Mouse (Mus musculus): Measurements from ENCODE around the gene Nelfe. TPM values are rescaled to one million over a fixed set of nuclear protein-coding genes. Genes with fewer than 3 reads are reported as not detected.
"Not testable (repeated sequence)": the region's sequence is repeated elsewhere in the genome, so short reads cannot be mapped to it uniquely, and the experiment has no call there.

Nelfe gene
- polyA plus RNA-seq, 1 experiment from 2014 or later: 87.8 TPM

DNA sequence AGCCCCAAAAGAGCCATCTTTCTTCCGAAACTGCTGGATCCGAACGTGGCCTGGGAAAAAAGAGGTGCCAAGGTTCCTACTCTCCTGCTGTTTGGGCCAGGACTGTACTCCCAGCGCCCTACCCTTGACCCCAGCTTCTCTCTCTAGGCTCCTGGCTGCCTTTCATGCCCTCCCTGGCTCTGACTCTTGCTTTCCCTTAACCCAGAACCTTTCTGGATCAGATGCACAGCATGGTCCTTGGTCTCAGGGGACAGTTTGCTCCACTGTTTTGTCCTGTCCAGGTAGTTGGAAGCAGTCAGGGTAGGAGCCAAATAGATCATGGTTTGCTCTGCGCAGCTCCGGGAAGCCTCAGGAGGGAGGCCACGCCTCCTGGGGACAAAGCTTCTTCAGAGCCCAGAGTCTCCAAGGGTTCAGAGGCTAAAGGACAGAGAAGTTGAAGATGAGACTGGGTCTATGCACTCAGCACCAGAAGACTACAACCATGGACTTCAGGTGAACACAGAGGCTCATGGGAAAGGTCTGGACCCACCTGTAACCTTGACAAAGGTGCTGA lies 35.3 kb upstream of the Nelfe start:
- no peak overlapping the region for H3K4me3 ChIP-seq (replicated peaks)
- H3K9ac ChIP-seq: no peak overlapping the region
- H3K27ac ChIP-seq: no peak overlapping the region
- no peaks in the 10 kb centered on the region for H3K9me3 ChIP-seq
- WGBS: 78% methylated on average over 7 of the region's 7 CpGs
- H3K27me3 ChIP-seq (replicated peaks): no peaks in the 10 kb centered on the region
- H3K4me2 ChIP-seq: no peak overlapping the region
- no peaks in the 10 kb centered on the region for H3K4me1 ChIP-seq
- no peak for ATAC-seq (ENCODE audit: insufficient read depth, low FRiP score, low read depth)
- H3K36me3 ChIP-seq: no peaks in the 10 kb centered on the region

DNA sequence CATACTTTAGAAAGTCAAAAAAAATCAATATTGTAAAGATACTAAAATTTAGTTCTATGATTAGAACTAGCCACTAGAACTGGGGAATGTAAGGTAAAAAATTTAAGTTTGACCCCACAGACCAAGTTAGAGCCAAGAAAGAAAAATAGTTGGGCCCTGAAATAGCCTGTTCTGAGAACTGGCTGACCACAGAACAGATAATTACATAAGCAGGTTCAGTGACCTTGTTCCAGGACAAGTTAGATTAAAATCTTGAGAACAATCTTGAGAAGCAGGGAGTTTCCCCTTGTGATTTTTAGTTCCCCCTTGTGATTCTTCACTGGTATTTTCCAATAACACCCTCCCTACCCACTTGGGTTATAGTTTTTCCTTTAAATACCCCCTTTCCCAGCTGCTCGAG lies 19.4 kb upstream of the Nelfe start:
- 84% methylated on average over 1 of the region's 1 CpGs for WGBS

DNA sequence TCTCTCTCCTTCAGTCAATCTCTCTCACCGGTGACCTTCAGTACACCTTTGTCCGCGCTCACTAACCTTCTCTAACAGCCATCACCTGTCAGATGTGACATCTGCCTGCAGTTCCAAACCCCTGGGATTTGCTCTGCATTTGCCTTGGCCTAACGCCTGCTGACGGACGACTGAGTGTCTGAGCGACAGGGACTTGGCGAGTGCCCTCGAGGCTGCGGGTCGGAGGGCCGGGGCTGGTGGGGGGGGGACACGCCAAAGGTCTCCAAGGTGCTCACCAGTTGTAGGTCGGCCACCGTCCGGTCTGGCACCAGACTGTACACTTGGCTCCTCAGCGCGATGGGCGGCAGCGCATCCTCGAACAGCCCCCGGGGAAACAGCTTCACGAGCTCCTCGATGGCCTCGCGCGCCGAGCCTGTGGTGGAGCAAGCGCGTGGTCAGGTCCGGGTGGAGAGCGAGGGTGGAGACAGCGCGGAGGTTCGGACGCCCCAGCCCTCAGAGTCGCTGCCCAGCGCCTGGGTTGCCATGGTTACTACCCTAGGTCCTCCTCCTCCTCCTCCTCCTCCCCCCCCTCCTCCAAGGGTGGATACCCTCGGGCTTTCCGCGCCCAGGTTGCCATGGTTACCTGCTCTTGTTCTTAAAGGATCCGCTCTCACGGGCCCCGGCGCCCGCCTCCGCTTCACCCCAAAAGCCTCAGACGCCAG lies 13.9 kb upstream of the Nelfe start:
- H3K27ac ChIP-seq: peak overlapping the region; percentile 78
- H3K4me2 ChIP-seq: peak overlapping the region; percentile 96
- H3K36me3 ChIP-seq: peaks cover 31% of the 10 kb centered on the region
- peak overlapping the region; percentile 77 for H3K4me3 ChIP-seq (replicated peaks)
- 4% methylated on average over 48 of the region's 48 CpGs for WGBS
- no peaks in the 10 kb centered on the region for H3K9me3 ChIP-seq
- H3K9ac ChIP-seq: peak overlapping the region; percentile 57; the same call in 1 of the 2 replicates
- H3K27me3 ChIP-seq (replicated peaks): no peaks in the 10 kb centered on the region
- ATAC-seq (ENCODE audit: insufficient read depth, low FRiP score, low read depth): peak; percentile 73
- H3K4me1 ChIP-seq: peaks cover 21% of the 10 kb centered on the region

More for the DNA sequence above, 19.4 kb upstream of the Nelfe start:
- H3K4me2 ChIP-seq; H3K27me3 ChIP-seq (replicated peaks); H3K27ac ChIP-seq; H3K4me1 ChIP-seq; H3K9ac ChIP-seq; H3K4me3 ChIP-seq (replicated peaks); H3K9me3 ChIP-seq; ATAC-seq (ENCODE audit: insufficient read depth, low FRiP score, low read depth): not testable (repeated sequence)
- peaks cover 19% of the 10 kb centered on the region for H3K36me3 ChIP-seq

DNA sequence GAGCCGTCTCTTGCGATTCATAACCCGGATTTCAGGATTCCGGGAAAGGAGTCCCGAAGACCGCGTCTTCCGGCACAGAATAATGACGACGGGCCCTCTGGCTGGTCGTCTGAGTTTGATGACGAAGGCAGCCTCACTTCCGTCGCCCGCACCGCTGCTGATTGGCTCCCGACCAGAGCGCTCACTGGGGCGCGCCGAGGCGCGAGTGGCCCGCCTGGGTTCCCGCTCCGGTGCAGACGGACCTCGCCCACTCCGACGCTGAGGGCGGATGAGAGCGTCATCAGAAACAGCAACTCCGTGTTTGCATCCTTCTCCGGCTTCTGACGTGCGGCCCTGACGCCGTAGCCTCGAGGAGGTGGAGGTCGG lies 13.4 kb upstream of the Nelfe start, which contains the start of the genes Stk19 and Dxo:
Gene Stk19, minus strand, starts transcription at position 90 of the 366 bp plus-strand sequence.
Gene Dxo, plus strand, starts transcription at position 164 of the 366 bp plus-strand sequence.
- Histone ChIP-seq H3K4me3 (replicated peaks) (peak within 1 kb of the TSS; percentile 77), H3K27ac (peak within 1 kb of the TSS; percentile 78), H3K9me3 (no peaks in the 10 kb centered on the region), H3K36me3 (peaks cover 35% of the 10 kb centered on the region), H3K9ac (peak within 1 kb of the TSS; percentile 57), H3K4me1 (peaks cover 21% of the 10 kb centered on the region), H3K27me3 (replicated peaks) (no peaks in the 10 kb centered on the region), H3K4me2 (peak within 1 kb of the TSS; percentile 96)
- WGBS: under 1% methylated on average over 40 of the region's 40 CpGs
- peak; percentile 90 for ATAC-seq (ENCODE audit: insufficient read depth, low FRiP score, low read depth)

DNA sequence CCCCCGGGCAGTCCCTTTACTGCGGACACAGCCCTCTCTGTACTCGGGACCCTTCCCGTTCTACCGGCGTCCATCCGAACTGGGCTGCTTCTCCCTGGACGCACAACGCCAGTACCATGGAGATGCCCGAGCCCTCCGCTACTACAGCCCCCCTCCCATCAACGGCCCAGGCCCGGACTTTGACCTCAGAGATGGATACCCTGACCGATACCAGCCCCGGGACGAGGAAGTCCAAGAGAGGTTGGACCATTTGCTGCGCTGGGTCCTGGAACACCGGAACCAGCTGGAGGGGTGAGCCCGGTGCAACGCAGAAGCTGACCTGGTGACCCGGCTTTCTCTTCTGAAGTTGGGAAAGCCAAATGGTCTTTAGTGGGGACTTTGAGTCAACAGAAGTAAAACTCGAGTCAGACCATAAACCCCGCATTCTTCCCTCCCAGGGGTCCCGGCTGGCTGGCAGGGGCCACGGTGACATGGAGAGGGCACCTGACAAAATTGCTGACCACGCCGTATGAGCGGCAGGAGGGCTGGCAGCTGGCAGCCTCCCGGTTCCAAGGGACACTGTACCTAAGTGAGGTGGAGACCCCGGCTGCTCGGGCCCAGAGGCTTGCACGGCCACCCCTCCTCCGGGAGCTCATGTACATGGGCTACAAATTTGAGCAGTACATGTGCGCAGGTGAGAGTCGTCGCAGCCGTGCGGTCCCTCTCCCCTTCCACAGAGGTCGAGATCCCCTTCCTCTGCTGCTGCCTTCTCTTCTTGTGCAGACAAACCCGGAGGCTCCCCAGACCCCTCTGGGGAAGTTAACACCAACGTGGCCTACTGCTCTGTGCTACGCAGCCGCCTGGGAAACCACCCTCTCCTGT lies 12.5 kb upstream of the Nelfe start:
- Histone ChIP-seq H3K4me3 (replicated peaks) (peak overlapping the region; percentile 77), H3K4me1 (peaks cover 21% of the 10 kb centered on the region), H3K27me3 (replicated peaks) (no peaks in the 10 kb centered on the region), H3K9ac (peak overlapping the region; percentile 49), H3K36me3 (peaks cover 34% of the 10 kb centered on the region), H3K27ac (peak overlapping the region; percentile 70), H3K9me3 (no peaks in the 10 kb centered on the region), H3K4me2 (peak overlapping the region; percentile 94)
- 33% methylated on average over 43 of the region's 43 CpGs for WGBS
- ATAC-seq (ENCODE audit: insufficient read depth, low FRiP score, low read depth): peak; percentile 6; the same call in 1 of the 2 replicates

DNA sequence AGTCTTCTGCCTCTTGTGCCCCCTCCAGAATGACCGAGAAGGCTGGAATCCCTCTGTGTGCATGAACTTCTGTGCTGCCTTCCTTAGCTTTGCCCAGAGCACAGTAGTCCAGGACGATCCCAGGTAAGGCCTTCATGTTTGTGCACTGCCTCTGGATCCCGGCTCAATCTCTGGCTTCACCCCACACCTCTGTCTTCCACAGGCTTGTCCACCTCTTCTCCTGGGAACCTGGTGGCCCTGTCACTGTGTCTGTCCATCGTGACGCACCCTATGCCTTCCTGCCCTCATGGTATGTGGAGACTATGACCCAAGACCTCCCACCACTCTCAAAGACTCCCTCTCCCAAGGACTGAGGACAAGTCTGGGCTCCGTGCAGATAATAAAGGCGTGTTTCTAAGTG lies 11.4 kb upstream of the Nelfe start:
- H3K4me2 ChIP-seq: no peak overlapping the region
- no peak for ATAC-seq (ENCODE audit: insufficient read depth, low FRiP score, low read depth)
- 86% methylated on average over 7 of the region's 7 CpGs for WGBS
- no peaks in the 10 kb centered on the region for H3K9me3 ChIP-seq
- peaks cover 21% of the 10 kb centered on the region for H3K4me1 ChIP-seq
- no peak overlapping the region for H3K9ac ChIP-seq
- no peak overlapping the region for H3K27ac ChIP-seq
- H3K27me3 ChIP-seq (replicated peaks): no peaks in the 10 kb centered on the region
- peak overlapping the region; percentile 3; the same call in 1 of the 2 replicates for H3K4me3 ChIP-seq (replicated peaks)
- H3K36me3 ChIP-seq: peaks cover 39% of the 10 kb centered on the region

DNA sequence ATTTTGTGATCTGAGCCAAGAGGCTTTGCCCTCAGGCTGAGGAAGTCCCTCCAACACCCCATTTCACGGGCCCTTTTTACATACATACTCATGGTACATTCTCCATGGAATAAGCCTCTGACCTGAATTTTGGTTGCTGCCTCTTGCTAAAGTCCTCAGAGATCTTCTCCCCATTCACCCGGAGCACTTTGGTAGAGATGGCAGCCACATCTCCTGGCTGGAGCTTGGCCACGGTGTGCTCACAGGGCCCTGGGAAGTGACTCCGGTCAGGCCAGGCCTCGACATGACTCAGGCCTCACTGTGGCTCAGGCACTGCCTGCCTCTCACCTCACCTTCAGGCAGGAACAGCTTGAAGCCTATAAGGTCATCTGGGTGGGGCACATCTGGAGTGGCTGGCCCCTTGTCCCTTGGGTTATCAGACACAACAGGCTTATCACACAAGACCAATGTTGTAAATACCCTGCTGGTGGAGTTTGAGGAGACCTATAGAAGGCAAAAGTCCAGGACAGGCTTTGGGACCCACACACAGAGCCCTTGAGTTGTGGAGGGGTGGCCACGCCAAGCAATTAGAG lies 9.4 kb upstream of the Nelfe start:
- Histone ChIP-seq H3K36me3 (peaks cover 48% of the 10 kb centered on the region), H3K4me3 (replicated peaks) (no peak overlapping the region), H3K27me3 (replicated peaks) (no peaks in the 10 kb centered on the region), H3K9me3 (no peaks in the 10 kb centered on the region), H3K27ac (no peak overlapping the region), H3K9ac (no peak overlapping the region), H3K4me2 (no peak overlapping the region), H3K4me1 (peaks cover 17% of the 10 kb centered on the region)
- ATAC-seq (ENCODE audit: insufficient read depth, low FRiP score, low read depth): no peak
- 83% methylated on average over 6 of the region's 6 CpGs for WGBS

DNA sequence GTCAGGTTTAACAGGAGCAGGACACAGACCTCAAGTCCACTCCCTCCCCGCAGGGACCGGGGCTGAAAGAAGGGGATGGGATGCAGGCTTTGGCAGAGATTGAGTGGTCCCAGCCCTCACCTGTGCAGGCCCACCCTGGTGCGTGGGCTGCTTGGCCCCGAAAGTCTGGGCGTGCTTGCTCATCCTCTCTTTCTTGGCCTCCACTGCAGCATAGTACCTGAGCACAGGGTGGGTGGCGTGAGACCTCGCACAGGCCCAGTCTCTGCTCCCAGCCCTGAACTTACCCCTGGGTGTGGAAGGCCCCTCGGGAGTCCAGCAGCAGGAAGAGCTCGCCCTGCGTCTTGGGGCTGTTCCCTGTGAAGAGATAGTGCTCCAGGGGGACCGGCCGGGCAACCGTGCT lies 5.3 kb upstream of the Nelfe start:
- ATAC-seq (ENCODE audit: insufficient read depth, low FRiP score, low read depth): no peak
- Histone ChIP-seq H3K4me2 (no peak overlapping the region), H3K9ac (no peak overlapping the region), H3K4me1 (peaks cover 8% of the 10 kb centered on the region; the same call in 1 of the 2 replicates), H3K36me3 (peaks cover 48% of the 10 kb centered on the region), H3K4me3 (replicated peaks) (no peak overlapping the region), H3K27ac (no peak overlapping the region), H3K27me3 (replicated peaks) (no peaks in the 10 kb centered on the region), H3K9me3 (no peaks in the 10 kb centered on the region)
- 93% methylated on average over 13 of the region's 13 CpGs for WGBS

DNA sequence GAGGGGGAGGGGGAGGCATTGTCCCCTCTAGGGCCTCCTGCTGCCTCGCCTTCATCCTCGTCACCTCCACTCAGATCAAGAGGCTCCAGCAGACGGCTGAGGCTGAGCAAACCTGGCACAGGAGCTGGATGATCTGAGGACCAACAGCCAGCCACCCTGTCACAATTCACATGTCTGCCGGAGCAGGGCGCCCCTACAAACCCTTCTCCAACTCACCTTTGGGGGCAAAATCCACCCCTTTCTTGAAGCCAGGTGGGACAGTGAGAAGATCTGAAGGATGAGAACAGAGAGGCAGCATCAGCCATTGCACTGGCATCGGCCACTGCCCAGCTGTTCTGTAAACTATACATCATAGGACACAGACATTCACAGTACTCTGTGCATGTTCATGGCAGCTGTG lies 3.0 kb upstream of the Nelfe start:
- H3K9ac ChIP-seq: no peak overlapping the region
- ATAC-seq (ENCODE audit: insufficient read depth, low FRiP score, low read depth): no peak
- H3K9me3 ChIP-seq: no peaks in the 10 kb centered on the region
- H3K27me3 ChIP-seq (replicated peaks): no peaks in the 10 kb centered on the region
- peaks cover 29% of the 10 kb centered on the region; the same call in 1 of the 2 replicates for H3K36me3 ChIP-seq
- H3K4me2 ChIP-seq: no peak overlapping the region
- H3K27ac ChIP-seq: no peak overlapping the region
- WGBS: 91% methylated on average over 6 of the region's 6 CpGs
- H3K4me1 ChIP-seq: peaks cover 23% of the 10 kb centered on the region
- H3K4me3 ChIP-seq (replicated peaks): no peak overlapping the region

DNA sequence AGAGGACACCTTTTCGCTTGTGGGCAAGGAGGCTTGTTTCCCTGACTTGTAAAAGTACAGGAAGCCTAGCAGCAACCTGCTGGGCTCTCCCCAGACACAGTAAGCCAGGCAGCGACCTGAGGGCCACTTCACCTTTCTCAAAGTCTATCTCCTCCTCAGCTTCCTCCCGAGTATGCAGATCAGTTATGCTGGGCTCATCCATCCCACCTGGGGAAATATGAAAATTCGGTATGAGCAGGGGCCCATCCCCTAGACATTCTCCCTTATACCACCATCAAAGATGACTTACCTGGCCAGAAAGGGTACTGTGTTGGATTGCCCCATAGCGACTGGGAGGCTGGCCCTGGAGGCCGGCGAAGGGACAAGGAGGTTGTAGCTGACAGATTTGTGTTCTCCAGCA lies 2.6 kb upstream of the Nelfe start:
- peaks cover 32% of the 10 kb centered on the region; the same call in 1 of the 2 replicates for H3K36me3 ChIP-seq
- H3K4me2 ChIP-seq: no peak overlapping the region
- no peak overlapping the region for H3K4me3 ChIP-seq (replicated peaks)
- H3K4me1 ChIP-seq: peaks cover 25% of the 10 kb centered on the region
- no peak overlapping the region for H3K9ac ChIP-seq
- no peak overlapping the region for H3K27ac ChIP-seq
- whole genome bisulfite sequencing: 92% methylated on average over 7 of the region's 7 CpGs
- no peak for ATAC-seq (ENCODE audit: insufficient read depth, low FRiP score, low read depth)
- no peaks in the 10 kb centered on the region for H3K9me3 ChIP-seq
- no peaks in the 10 kb centered on the region for H3K27me3 ChIP-seq (replicated peaks)

DNA sequence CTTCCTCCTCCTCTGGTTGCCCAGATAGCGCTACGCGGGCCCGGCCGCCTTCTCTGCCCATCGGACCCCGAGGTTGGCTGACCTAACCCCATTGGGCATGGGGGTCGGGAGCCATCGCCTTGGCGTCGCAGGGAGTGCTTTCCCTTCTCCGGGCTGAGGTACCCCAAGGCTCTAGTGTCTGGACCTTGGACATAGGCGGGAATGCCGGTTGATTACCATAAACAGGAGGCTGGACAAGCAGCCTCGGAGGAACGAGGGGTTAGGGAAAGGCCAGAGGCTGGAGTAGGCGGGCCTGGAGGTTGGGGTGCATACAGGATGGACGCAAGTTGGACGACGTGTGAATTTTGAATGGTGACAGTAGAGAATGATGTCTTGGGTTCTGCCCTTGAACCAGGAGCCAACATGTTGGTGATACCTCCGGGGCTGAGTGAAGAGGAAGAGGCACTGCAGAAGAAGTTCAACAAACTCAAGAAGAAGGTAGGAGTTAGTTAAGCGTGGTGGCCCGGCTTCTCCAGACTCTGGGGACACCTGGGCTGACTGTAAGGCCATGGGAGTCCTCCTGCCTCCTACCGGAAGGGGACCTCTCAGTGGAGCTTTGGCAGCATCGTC lies 430 bp downstream of the Nelfe start:
- Histone ChIP-seq H3K27ac (peak overlapping the region; percentile 55), H3K9ac (peak overlapping the region; percentile 93), H3K9me3 (no peaks in the 10 kb centered on the region), H3K4me2 (peak overlapping the region; percentile 95), H3K4me1 (peaks cover 25% of the 10 kb centered on the region), H3K4me3 (replicated peaks) (peak overlapping the region; percentile 69), H3K27me3 (replicated peaks) (no peaks in the 10 kb centered on the region), H3K36me3 (peaks cover 41% of the 10 kb centered on the region)
- 1% methylated on average over 25 of the region's 25 CpGs for WGBS
- ATAC-seq (ENCODE audit: insufficient read depth, low FRiP score, low read depth): peak; percentile 16

Measured in stomach, embryonic 15.5 days (tissue).